Mouse (Mus musculus) stomach, embryonic 16.5 days (tissue): ENCODE results near the gene Dagla. TPM values are rescaled to one million over a fixed set of nuclear protein-coding genes. Genes with fewer than 3 reads are reported as not detected.

ENCODE experiments used
- ATAC-seq: fragments of 200-750 bp; cut with Nextera tagmentation; 2 replicates; pipeline ENCODE4 v1.8.0; 2017; ENCODE audit warnings: moderate number of reproducible peaks, moderate TSS enrichment; ENCODE audit not compliant: insufficient read depth, low FRiP score
- H3K27ac ChIP-seq: fragments of 300-500 bp; sonication (generic); 2 replicates; pipeline ENCODE4 v1.5.1; 2014; ENCODE audit warnings: low read length
- H3K27me3 ChIP-seq: fragments of 300-500 bp; sonication (generic); 2 replicates; pipeline ENCODE4 v1.6.1; 2014; ENCODE audit warnings: low read length, control low read depth, mixed read lengths; ENCODE audit not compliant: control insufficient read depth, insufficient read depth
- H3K36me3 ChIP-seq: fragments of 300-500 bp; sonication (generic); 2 replicates; pipeline ENCODE4 v1.6.1; 2014; ENCODE audit warnings: low read length; ENCODE audit not compliant: control insufficient read depth, insufficient read depth
- H3K4me1 ChIP-seq: fragments of 300-500 bp; sonication (generic); 2 replicates; pipeline ENCODE4 v1.6.1; 2014; ENCODE audit warnings: low read length, control low read depth, mixed read lengths; ENCODE audit not compliant: control insufficient read depth, insufficient read depth
- H3K4me2 ChIP-seq: fragments of 300-500 bp; sonication (generic); 2 replicates; pipeline ENCODE4 v1.6.1; 2014; ENCODE audit warnings: low read depth, low read length, mixed read lengths
- H3K4me3 ChIP-seq: fragments of 300-500 bp; sonication (generic); replicated peaks from 2 replicates; pipeline ENCODE4 v1.5.1; 2014; ENCODE audit warnings: mild to moderate bottlenecking, low read length
- H3K9ac ChIP-seq: fragments of 300-500 bp; sonication (generic); 2 replicates; pipeline ENCODE4 v1.6.1; 2014; ENCODE audit warnings: low read length
- H3K9me3 ChIP-seq: fragments of 300-500 bp; sonication (generic); replicated peaks from 2 replicates; pipeline ENCODE4 v1.6.1; 2016; ENCODE audit warnings: low read length, control low read depth; ENCODE audit not compliant: control insufficient read depth
- WGBS: fragments of 180-500 bp; shearing (Covaris S2); extraction: QIAGEN DNeasy Blood & Tissue Kit; methylation state at CpG from one replicate; pipeline ENCODE4 v1.1.7; 2014; 5-methylcytosine and 5-hydroxymethylcytosine counted together
- polyA plus RNA-seq: library from polyadenylated mRNA; unstranded; fragments of >200 nt; fragmentation: Nextera tagmentation; extraction: Ambion mirVana; gene quantifications from 2 replicates; pipeline ENCODE4 v1.2.1, GENCODE M21; 2015

Gene Dagla
- polyA plus RNA-seq, 1 experiment from 2014 or later: 2.9 TPM

GRCm38 (mm10) chr19:10278669-10279324, 25.9 kb downstream of the Dagla start:
- Histone ChIP-seq H3K27me3 (no peaks in the 10 kb centered on the region), H3K4me3 (no peak overlapping the region), H3K4me2 (peak overlapping the region; percentile 22; the same call in 1 of the 2 replicates), H3K4me1 (peaks cover 39% of the 10 kb centered on the region), H3K9ac (peak overlapping the region; percentile 25), H3K27ac (peak overlapping the region; percentile 95), H3K36me3 (no peaks in the 10 kb centered on the region), H3K9me3 (no peaks in the 10 kb centered on the region)
- 29% methylated on average over 6 of the region's 6 CpGs for WGBS
- peak; percentile 9; the same call in 1 of the 2 replicates for ATAC-seq

GRCm38 (mm10) chr19:10277759-10278158, 26.9 kb downstream of the Dagla start:
- peak overlapping the region; percentile 95 for H3K27ac ChIP-seq
- H3K9me3 ChIP-seq: no peaks in the 10 kb centered on the region
- peak; percentile 92 for ATAC-seq
- H3K4me1 ChIP-seq: peaks cover 49% of the 10 kb centered on the region
- peak overlapping the region; percentile 11; the same call in 1 of the 2 replicates for H3K4me3 ChIP-seq
- H3K4me2 ChIP-seq: peak overlapping the region; percentile 36
- no peaks in the 10 kb centered on the region for H3K27me3 ChIP-seq
- H3K36me3 ChIP-seq: no peaks in the 10 kb centered on the region
- peak overlapping the region; percentile 55 for H3K9ac ChIP-seq
- 28% methylated on average over 5 of the region's 5 CpGs for WGBS

DNA sequence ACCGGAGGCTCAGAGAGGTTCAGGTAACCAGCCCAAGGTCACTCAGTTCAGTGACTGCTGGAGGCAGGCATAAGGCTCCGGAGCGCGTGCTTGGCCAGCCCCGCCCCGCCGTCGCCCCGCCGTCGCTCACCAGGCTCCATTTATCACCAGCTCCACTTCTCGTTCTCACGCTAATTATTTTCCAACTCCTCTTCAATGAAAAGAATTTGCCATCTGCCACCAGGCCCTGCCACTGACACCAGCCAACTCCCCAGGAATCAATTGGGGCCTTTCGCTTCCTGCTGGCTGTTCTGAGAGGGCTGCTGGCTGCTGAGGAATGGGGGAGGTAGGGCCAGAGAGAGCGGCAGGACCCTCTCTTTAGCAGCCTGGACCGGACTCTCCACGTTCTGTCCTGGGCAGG, 27.3 kb downstream of the Dagla start:
- H3K4me1 ChIP-seq: peaks cover 53% of the 10 kb centered on the region

GRCm38 (mm10) chr19:10276483-10277144, 28.1 kb downstream of the Dagla start:
- Histone ChIP-seq H3K4me3 (no peak overlapping the region), H3K27me3 (no peaks in the 10 kb centered on the region), H3K9me3 (no peaks in the 10 kb centered on the region), H3K27ac (peak overlapping the region; percentile 95), H3K9ac (peak overlapping the region; percentile 41), H3K4me1 (peaks cover 47% of the 10 kb centered on the region), H3K36me3 (no peaks in the 10 kb centered on the region), H3K4me2 (peak overlapping the region; percentile 1; the same call in 1 of the 2 replicates)
- WGBS: 66% methylated on average over 12 of the region's 12 CpGs
- no peak for ATAC-seq

More for the DNA sequence above, 27.3 kb downstream of the Dagla start:
- Histone ChIP-seq H3K4me2 (peak overlapping the region; percentile 36), H3K9me3 (no peaks in the 10 kb centered on the region), H3K36me3 (no peaks in the 10 kb centered on the region), H3K9ac (peak overlapping the region; percentile 55), H3K27me3 (no peaks in the 10 kb centered on the region), H3K27ac (peak overlapping the region; percentile 95), H3K4me3 (peak overlapping the region; percentile 11; the same call in 1 of the 2 replicates)
- 22% methylated on average over 17 of the region's 17 CpGs for WGBS
- ATAC-seq: peak; percentile 46

- 43% methylated on average over 5 of the region's 5 CpGs for WGBS
- ATAC-seq: no peak
Observed at GRCm38 (mm10) chr19:10274056-10274455, 30.6 kb downstream of the Dagla start.

GRCm38 (mm10) chr19:10272746-10273145, 31.9 kb downstream of the Dagla start:
- peak overlapping the region; percentile 37; the same call in 1 of the 2 replicates for H3K27ac ChIP-seq
- H3K9me3 ChIP-seq: no peaks in the 10 kb centered on the region
- H3K4me3 ChIP-seq: no peak overlapping the region
- ATAC-seq: peak; percentile 36; the same call in 1 of the 2 replicates
- peak overlapping the region; percentile 30 for H3K4me2 ChIP-seq
- H3K36me3 ChIP-seq: no peaks in the 10 kb centered on the region
- H3K9ac ChIP-seq: peak overlapping the region; percentile 60
- H3K27me3 ChIP-seq: no peaks in the 10 kb centered on the region
- WGBS: 28% methylated on average over 11 of the region's 11 CpGs
- H3K4me1 ChIP-seq: peaks cover 26% of the 10 kb centered on the region

More at GRCm38 (mm10) chr19:10274056-10274455, 30.6 kb downstream of the Dagla start:
- H3K36me3 ChIP-seq: no peaks in the 10 kb centered on the region
- H3K9me3 ChIP-seq: no peaks in the 10 kb centered on the region
- H3K27me3 ChIP-seq: no peaks in the 10 kb centered on the region
- H3K4me2 ChIP-seq: no peak overlapping the region
- H3K27ac ChIP-seq: no peak overlapping the region
- 0 out of 2 replicates have a peak overlapping the region, but pooled peaks have one; percentile 37 for H3K9ac ChIP-seq
- no peak overlapping the region for H3K4me3 ChIP-seq
- H3K4me1 ChIP-seq: peaks cover 37% of the 10 kb centered on the region

DNA sequence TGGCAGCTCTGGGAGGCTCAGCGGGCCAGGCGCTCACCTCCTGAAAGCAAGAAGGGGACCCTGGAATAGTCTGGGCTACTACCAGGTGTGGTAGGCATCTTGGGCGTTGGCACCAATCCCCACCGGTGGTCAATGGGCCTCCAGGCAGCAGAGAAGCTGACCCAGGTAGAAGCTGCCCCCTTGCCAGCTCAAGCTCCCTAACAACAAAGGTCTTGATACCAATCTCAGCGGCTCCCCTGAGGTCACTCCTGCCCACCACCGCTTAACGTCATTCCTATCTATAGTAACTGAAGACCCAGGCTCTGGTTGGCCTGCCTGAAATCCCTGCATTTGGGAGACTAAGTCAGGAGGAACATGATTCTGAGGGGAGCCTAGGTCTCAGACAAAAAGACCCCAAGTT, 33.1 kb downstream of the Dagla start:
- ATAC-seq: no peak
- no peak overlapping the region for H3K27ac ChIP-seq
- H3K4me2 ChIP-seq: no peak overlapping the region
- no peak overlapping the region for H3K9ac ChIP-seq
- no peaks in the 10 kb centered on the region for H3K9me3 ChIP-seq
- H3K36me3 ChIP-seq: no peaks in the 10 kb centered on the region
- WGBS: 84% methylated on average over 7 of the region's 7 CpGs
- no peaks in the 10 kb centered on the region for H3K27me3 ChIP-seq
- H3K4me1 ChIP-seq: peaks cover 28% of the 10 kb centered on the region
- H3K4me3 ChIP-seq: no peak overlapping the region

GRCm38 (mm10) chr19:10270356-10270755, 34.3 kb downstream of the Dagla start:
- Histone ChIP-seq H3K27ac (no peak overlapping the region), H3K27me3 (no peaks in the 10 kb centered on the region), H3K4me3 (no peak overlapping the region), H3K36me3 (no peaks in the 10 kb centered on the region), H3K4me2 (no peak overlapping the region), H3K9me3 (no peaks in the 10 kb centered on the region), H3K4me1 (peaks cover 34% of the 10 kb centered on the region), H3K9ac (no peak overlapping the region)
- no peak for ATAC-seq
- 77% methylated on average over 5 of the region's 5 CpGs for WGBS

- H3K27ac ChIP-seq: no peak overlapping the region
- H3K4me1 ChIP-seq: peaks cover 30% of the 10 kb centered on the region
- H3K4me3 ChIP-seq: no peak overlapping the region
- H3K9me3 ChIP-seq: no peaks in the 10 kb centered on the region
- H3K9ac ChIP-seq: no peak overlapping the region
- WGBS: 83% methylated on average over 15 of the region's 15 CpGs
- H3K36me3 ChIP-seq: no peaks in the 10 kb centered on the region
- H3K4me2 ChIP-seq: no peak overlapping the region
- no peaks in the 10 kb centered on the region for H3K27me3 ChIP-seq
- ATAC-seq: no peak
Observed at GRCm38 (mm10) chr19:10268851-10269250, 35.8 kb downstream of the Dagla start.
